Mouse (Mus musculus) effector memory CD4-positive, alpha-beta T cell, adult 5 months (primary cell): ENCODE data around the gene Vmn1r89. TPM values are rescaled to one million over a fixed set of nuclear protein-coding genes. Genes with fewer than 3 reads are reported as not detected.

Experiments
- polyA plus RNA-seq: library from polyadenylated mRNA; unstranded; fragments of 100-300 nt; shearing (Covaris generic); gene quantifications from one replicate; pipeline ENCODE4 v1.2.1, GENCODE M21; 2017

The Vmn1r89 gene
- not detected for polyA plus RNA-seq

DNA sequence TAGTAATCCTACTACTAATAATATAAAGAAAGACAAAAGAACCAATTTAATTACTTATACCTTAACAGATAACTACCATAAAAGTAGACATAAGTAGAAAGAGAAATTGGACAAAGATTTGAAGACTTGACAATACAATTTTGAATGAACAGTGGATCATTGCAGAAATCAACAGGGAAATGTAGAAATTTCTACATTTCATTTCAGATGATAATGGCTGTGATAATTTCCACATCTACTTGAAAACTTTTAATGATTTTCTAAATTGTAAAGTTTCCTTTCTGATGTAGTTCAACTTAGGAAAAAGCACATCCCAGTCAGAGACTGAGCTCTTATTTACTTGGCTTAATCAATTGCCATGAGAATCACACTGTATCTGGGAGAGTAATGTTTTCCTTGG is at the start of gene Vmn1r89:
Vmn1r89 (plus strand) TSS at position 301 of the 400 bp plus-strand sequence.

Other genes starting within 250 kb of the Vmn1r89 start
- 0.60 TPM for gene Zfp324, start 247.2 kb upstream of the Vmn1r89 start, polyA plus RNA-seq
- 3.5 TPM for gene Zfp446, start 235.2 kb upstream of the Vmn1r89 start, polyA plus RNA-seq
- 0.21 TPM for gene Slc27a5, start 214.8 kb upstream of the Vmn1r89 start, polyA plus RNA-seq
- 106 TPM for gene Trim28, start 213.9 kb upstream of the Vmn1r89 start, polyA plus RNA-seq
- gene Zbtb45, start 203.0 kb upstream of the Vmn1r89 start, polyA plus RNA-seq = 6.3 TPM
- gene Chmp2a, start 178.2 kb upstream of the Vmn1r89 start, polyA plus RNA-seq = 163 TPM
- 133 TPM for gene Ube2m, start 174.7 kb upstream of the Vmn1r89 start, polyA plus RNA-seq
- gene Mzf1, start 158.3 kb upstream of the Vmn1r89 start, polyA plus RNA-seq = 0.09 TPM
- not detected for gene Vmn1r85, start 117.8 kb upstream of the Vmn1r89 start, polyA plus RNA-seq
- not detected for gene Vmn1r86, start 93.1 kb upstream of the Vmn1r89 start, polyA plus RNA-seq
- gene Vmn1r87, start 72.9 kb upstream of the Vmn1r89 start, polyA plus RNA-seq = 0.16 TPM
- 0.07 TPM for gene Vmn1r88, start 53.5 kb upstream of the Vmn1r89 start, polyA plus RNA-seq
- gene Lig1, start 64.3 kb downstream of the Vmn1r89 start, polyA plus RNA-seq = 13.6 TPM
- 1.7 TPM for gene Zswim9, start 65.7 kb downstream of the Vmn1r89 start, polyA plus RNA-seq
- gene Pla2g4c, start 111.6 kb downstream of the Vmn1r89 start, polyA plus RNA-seq = not detected
- gene Cabp5, start 185.1 kb downstream of the Vmn1r89 start, polyA plus RNA-seq = not detected
- not detected for gene Bsph1, start 237.8 kb downstream of the Vmn1r89 start, polyA plus RNA-seq